16 mouse cellular contexts compared by ENCODE assay signal in the genomic region with DNA sequence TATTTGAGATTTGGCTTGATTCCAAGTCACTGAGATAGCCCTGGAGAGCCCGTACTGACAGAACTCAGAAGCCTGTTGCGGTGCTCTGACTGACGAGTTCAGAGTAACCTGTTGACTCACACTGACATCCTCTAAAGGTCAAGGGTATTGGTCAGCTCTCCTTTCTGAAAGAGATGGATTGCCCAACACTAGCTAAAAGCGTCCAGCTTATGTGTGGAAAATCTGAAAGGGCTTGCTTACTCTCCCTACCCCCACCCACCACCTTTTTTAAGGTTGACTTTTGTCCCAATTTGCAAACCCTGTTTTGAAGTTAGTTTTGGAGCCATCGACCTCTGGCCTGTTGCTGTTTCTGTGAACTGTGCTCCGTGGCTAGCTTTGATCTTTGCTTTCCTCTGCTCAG.
DNase-seq lines count a peak whose midpoint lies in the region; ATAC-seq and TF ChIP-seq lines count a peak whose summit lies in the region.
"Had no signal": no experiment of that assay in that cellular context is flagged by ENCODE, and none has a peak within 500 bp of the region (broad histone marks: within the 10 kb centered on the region; RNA-seq: fewer than 3 reads in every experiment).

No protein-coding gene starts in this region.

- H3K4me1 ChIP-seq in liver, embryonic 11.5 days (replicated peaks; ENCODE audit: control insufficient read depth, insufficient read depth, low read length), result no peaks in the 10 kb centered on the region
- no peaks in the 10 kb centered on the region for H3K4me1 ChIP-seq in cerebellum, adult 2 months (ENCODE audit: control insufficient read depth, insufficient read depth, low read length)
- H3K4me1 ChIP-seq: forebrain, embryonic 13.5 days; hindbrain, embryonic 12.5 days; limb, embryonic 15.5 days had no signal

- H3K36me3 ChIP-seq in liver, embryonic 11.5 days (ENCODE audit: control insufficient read depth, insufficient read depth, low read length), result no peaks in the 10 kb centered on the region
- H3K36me3 ChIP-seq: heart, embryonic 15.5 days; hindbrain, embryonic 12.5 days; limb, embryonic 15.5 days had no signal

- no peak overlapping the region for H3K4me2 ChIP-seq in liver, embryonic 11.5 days
- H3K4me2 ChIP-seq: forebrain, embryonic 13.5 days; heart, embryonic 15.5 days; hindbrain, embryonic 12.5 days; limb, embryonic 15.5 days had no signal

- peak; percentile 84 for ATAC-seq in liver, embryonic 11.5 days (replicated peaks; ENCODE audit: low FRiP score)
- no peak for ATAC-seq in megakaryocyte progenitor cell, adult 5-6 weeks (replicated peaks; ENCODE audit: poor library complexity)
- ATAC-seq: forebrain, embryonic 13.5 days; intestine, embryonic 16.5 days; midbrain, embryonic 16.5 days; Patski had no signal

- no peak for DNase-seq in gastrocnemius, adult 2 months
- DNase-seq in gastrocnemius, postnatal 36 days, result no peak
- peak; percentile 26 for DNase-seq in lung, postnatal 36 days
- DNase-seq in lung, postnatal 10 days, result no peak
- DNase-seq in liver, embryonic 11.5 days (ENCODE audit: low spot score), result no peak
- no peak for DNase-seq in natural killer cell, adult 2 months (ENCODE audit: low spot score in 2 of 2)
- DNase-seq in cerebellum, adult 2 months, result no peak
- DNase-seq: thymus, adult 2 months had no signal

- no peak for TF ChIP-seq POLR2A in cerebellum, adult 2 months (IDR thresholded peaks at IDR 0.05; ENCODE audit: borderline replicate concordance, insufficient read depth, low read length)

- 48% methylated on average over 6 of the region's 6 CpGs for WGBS in liver, embryonic 11.5 days
- WGBS in cerebellum, adult 2 months, result 56% methylated on average over 6 of the region's 6 CpGs

- peak overlapping the region; percentile 21; the same call in 1 of the 2 replicates for H3K27ac ChIP-seq in gastrocnemius, adult 2 months
- H3K27ac ChIP-seq in liver, embryonic 11.5 days (ENCODE audit: low read depth, low read length), result peak overlapping the region; percentile 65; the same call in 1 of the 2 replicates
- H3K27ac ChIP-seq in cerebellum, adult 2 months (ENCODE audit: insufficient read depth, low read length), result no peak overlapping the region
- H3K27ac ChIP-seq: forebrain, embryonic 13.5 days; heart, embryonic 15.5 days; hindbrain, embryonic 12.5 days; limb, embryonic 15.5 days had no signal

- no peak overlapping the region for H3K4me3 ChIP-seq in gastrocnemius, adult 2 months
- H3K4me3 ChIP-seq in liver, embryonic 11.5 days (ENCODE audit: low read depth, low read length), result no peak overlapping the region
- no peak overlapping the region for H3K4me3 ChIP-seq in cerebellum, adult 2 months (replicated peaks; ENCODE audit: insufficient read depth, low read depth, low read length)
- H3K4me3 ChIP-seq: forebrain, embryonic 13.5 days; heart, embryonic 15.5 days; hindbrain, embryonic 12.5 days; limb, embryonic 15.5 days had no signal

- no peaks in the 10 kb centered on the region for H3K27me3 ChIP-seq in liver, embryonic 11.5 days (replicated peaks; ENCODE audit: control insufficient read depth, insufficient read depth, low read length)
- H3K27me3 ChIP-seq in cerebellum, adult 2 months (ENCODE audit: control insufficient read depth, insufficient read depth, low read length), result no peaks in the 10 kb centered on the region
- H3K27me3 ChIP-seq: forebrain, embryonic 13.5 days; heart, embryonic 15.5 days; hindbrain, embryonic 12.5 days; limb, embryonic 15.5 days; Patski had no signal

- intact Hi-C loops in gastrocnemius, adult 2 months (cut with DNase I), result loop anchor here (1.0 to 5.0 kb wide), 3 partner anchors 94 to 157 kb away; a partner anchor contains a TSS
- intact Hi-C loops in gastrocnemius, postnatal 36 days (cut with DNase I), result loop anchor here (2.0 to 5.0 kb wide), 2 partner anchors 94 to 156 kb away; a partner anchor contains a TSS

- no peak for TF ChIP-seq CTCF in gastrocnemius, adult 2 months (IDR thresholded peaks at IDR 0.05)
- no peak for TF ChIP-seq CTCF in cerebellum, adult 2 months (IDR thresholded peaks at IDR 0.05; ENCODE audit: borderline replicate concordance, insufficient read depth, low read depth, low read length)

- H3K9me3 ChIP-seq in liver, embryonic 11.5 days (ENCODE audit: control insufficient read depth, low read length), result no peaks in the 10 kb centered on the region
- H3K9me3 ChIP-seq: forebrain, embryonic 13.5 days; heart, embryonic 15.5 days; hindbrain, embryonic 12.5 days; limb, embryonic 15.5 days had no signal

- H3K9ac ChIP-seq in liver, embryonic 11.5 days (ENCODE audit: low read depth, low read length), result no peak overlapping the region
- H3K9ac ChIP-seq: forebrain, embryonic 13.5 days; heart, embryonic 15.5 days; hindbrain, embryonic 12.5 days; limb, embryonic 15.5 days had no signal
